Mouse (Mus musculus) heart, postnatal 0 days (tissue): Measurements from ENCODE around the gene Ms4a4a.

Source experiments
- CTCF ChIP-seq: IDR thresholded peaks from 2 replicates; pipeline ENCODE4 v1.5.1; 2016; ENCODE audit warnings: antibody characterized with exemption, control low read depth, low read depth
- EP300 ChIP-seq: IDR thresholded peaks from 2 replicates; pipeline ENCODE4 v1.6.1; 2016; ENCODE audit warnings: antibody characterized with exemption, low read depth

DNA sequence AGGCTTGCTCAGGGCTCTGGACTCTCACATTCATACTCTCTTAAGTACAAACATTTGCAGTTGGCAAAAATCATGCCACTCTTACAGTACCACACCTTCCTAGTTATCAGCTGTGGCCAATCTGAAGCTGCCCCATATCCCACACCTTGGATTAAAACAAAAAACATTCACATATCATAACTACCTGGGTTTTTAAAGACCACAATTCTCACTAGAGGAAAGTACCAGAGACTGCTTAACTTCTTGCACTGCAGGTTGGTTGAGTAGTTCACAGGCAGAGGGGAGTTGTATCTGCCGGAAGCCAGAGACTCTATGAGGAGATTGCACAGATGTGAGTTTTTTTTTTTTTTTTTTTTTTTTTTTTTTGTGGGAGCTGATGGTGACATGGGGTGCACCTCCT lies 38.8 kb downstream of the Ms4a4a start:
- TF ChIP-seq CTCF (no peak), EP300 (no peak)
